Mouse (Mus musculus) brain, embryonic 14.5 days (tissue): ENCODE measurements around the gene Mxi1.

Experiments
- CTCF ChIP-seq: fragments of 200-500 bp; IDR thresholded peaks from 2 replicates; pipeline ENCODE4 v1.5.1; 2012; ENCODE audit warnings: inconsistent platforms, mild to moderate bottlenecking, moderate library complexity, borderline replicate concordance; ENCODE audit not compliant: insufficient read depth, insufficient read length; ENCODE audit errors: extremely low read depth
- POLR2A ChIP-seq: fragments of 200-500 bp; IDR thresholded peaks from 2 replicates; pipeline ENCODE4 v1.6.1; 2012; ENCODE audit warnings: mild to moderate bottlenecking, inconsistent platforms, borderline replicate concordance; ENCODE audit not compliant: poor library complexity, insufficient read depth, insufficient read length, severe bottlenecking; ENCODE audit errors: extremely low read depth

GRCm38 (mm10) chr19:53318143-53319132 lies 8.1 kb downstream of the Mxi1 start:
- TF ChIP-seq CTCF (no peak), POLR2A (no peak)
